16 mouse cellular contexts compared by ENCODE assay signal in the genomic region with DNA sequence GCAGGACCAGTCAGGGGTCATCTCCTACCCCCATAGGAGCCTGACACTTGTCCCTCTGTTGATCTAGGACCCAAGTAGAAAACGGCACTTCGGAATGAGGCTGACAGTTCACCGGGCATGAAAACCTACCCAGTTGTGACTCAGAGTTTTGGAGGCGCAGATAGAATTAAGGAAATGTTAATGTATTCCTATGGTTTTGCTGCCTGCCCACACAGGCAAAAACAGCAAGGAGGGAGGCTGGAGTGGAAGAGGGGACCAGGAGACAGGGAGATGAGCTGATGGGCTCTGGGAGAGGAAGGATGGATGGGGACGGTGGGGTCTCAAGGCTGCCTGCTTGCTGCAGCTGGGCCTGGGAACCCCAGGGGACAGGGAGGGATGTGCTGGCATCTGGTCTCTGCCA.
A peak's percentile ranks its signal among the peaks of the same experiment; 100 is the strongest.
DNase-seq lines count a peak whose midpoint lies in the region; ATAC-seq lines count a peak whose summit lies in the region.
"Had no signal": no experiment of that assay in that cellular context is flagged by ENCODE, and none has a peak within 500 bp of the region (broad histone marks: within the 10 kb centered on the region; RNA-seq: fewer than 3 reads in every experiment).

No protein-coding gene starts in this region.

- intact Hi-C loops in left cerebral cortex, postnatal 25 days (cut with DNase I): no loop called here

- peak; percentile 45 for DNase-seq in layer of hippocampus, adult 9-11 months
- no peak for DNase-seq in layer of hippocampus, postnatal 14 days (ENCODE audit: low spot score in 2 of 2)
- peak; percentile 30 for DNase-seq in testis, postnatal 10 days (ENCODE audit: low spot score)
- no peak for DNase-seq in testis, postnatal 14 days (ENCODE audit: low spot score)
- peak; percentile 59 to 89 for DNase-seq in left cerebral cortex, postnatal 25 days (ENCODE audit: low spot score in 2 of 2)
- peak; percentile 58 for DNase-seq in telencephalon, adult 2 months (ENCODE audit: low read depth, low spot score)
- no peak for DNase-seq in ovary, adult 18-20 months (ENCODE audit: low spot score)
- DNase-seq: adrenal gland, adult 8-10 months; B cell, adult 2 months; cerebellum, adult 8-10 months; gastrocnemius, postnatal 25 days; kidney, adult 11 months; liver; lung, postnatal 4 days had no signal

- no peak for ATAC-seq in megakaryocyte progenitor cell, adult 5-6 weeks (replicated peaks; ENCODE audit: poor library complexity)
- ATAC-seq: forebrain, embryonic 14.5 days had no signal

Comparison
In these comparisons a context has a peak if more than half of its experiments do, and no peak if none do; other contexts are left out.
1. DNase-seq: peak in layer of hippocampus, adult 9-11 months (single experiment), testis, postnatal 10 days (single experiment), left cerebral cortex, postnatal 25 days (2 of 2) and telencephalon, adult 2 months (single experiment); none in layer of hippocampus, postnatal 14 days (0 of 2), testis, postnatal 14 days (single experiment) and ovary, adult 18-20 months (single experiment).